8 mouse cellular contexts compared by ENCODE assay signal in the genomic region with DNA sequence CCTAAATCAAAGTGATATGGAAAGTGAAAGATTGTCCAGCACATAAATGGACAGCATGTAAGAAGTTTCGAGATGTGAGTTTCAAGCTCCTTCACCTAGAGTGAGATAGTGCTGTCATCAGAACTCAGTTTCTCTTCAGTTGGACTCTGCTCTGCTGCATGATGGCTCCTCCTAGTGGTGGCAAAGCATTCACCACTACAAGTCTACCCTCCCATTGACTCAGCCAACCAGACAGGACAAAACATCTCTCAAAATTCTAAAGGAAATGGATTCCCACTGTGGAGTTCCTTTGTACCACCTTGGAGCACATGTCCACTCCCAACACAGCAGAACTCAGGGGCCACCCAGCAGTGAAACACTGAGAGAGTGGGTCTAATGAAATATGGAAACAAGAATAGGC.
DNase-seq lines count a peak whose midpoint lies in the region; ATAC-seq lines count a peak whose summit lies in the region.

No protein-coding gene starts in this region.

- no peak overlapping the region for H3K4me2 ChIP-seq in midbrain, embryonic 16.5 days (ENCODE audit: low read length)

- peak; percentile 27 for DNase-seq in midbrain, embryonic 10.5 days (ENCODE audit: low spot score)
- peak; percentile 72 for DNase-seq in R1 (ENCODE audit: low read depth, low spot score)
- DNase-seq in cerebellum, postnatal 36 days, result peak; percentile 28 to 32
- peak; percentile 29 to 44 for DNase-seq in heart, postnatal 36 days
- peak; percentile 41 to 58 for DNase-seq in left cerebral cortex, postnatal 25 days (ENCODE audit: low spot score in 2 of 2)
- peak; percentile 35 for DNase-seq in right cerebral cortex, postnatal 14 days

- no peak; the same call in 1 of the 2 replicates for ATAC-seq in midbrain, embryonic 16.5 days
- ATAC-seq in megakaryocyte-erythroid progenitor cell, adult 5-6 weeks (replicated peaks; ENCODE audit: low FRiP score, low TSS enrichment, poor library complexity, severe bottlenecking), result no peak

- intact Hi-C loops in heart, postnatal 36 days (cut with DNase I), result loop anchor here (1.0 to 10.0 kb wide), 5 partner anchors 229 to 526 kb away; a partner anchor contains a TSS
- intact Hi-C loops in left cerebral cortex, postnatal 25 days (cut with DNase I), result loop anchor here (5.0 kb wide), 1 partner anchor 524 kb away; no protein-coding TSS in a partner anchor

- H3K27ac ChIP-seq in midbrain, embryonic 10.5 days (replicated peaks), result no peak overlapping the region
- no peak overlapping the region for H3K27ac ChIP-seq in midbrain, embryonic 16.5 days (ENCODE audit: low read length)

- no peaks in the 10 kb centered on the region for H3K9me3 ChIP-seq in midbrain, embryonic 10.5 days (replicated peaks)
- 0 out of 2 replicates have a peak, but pooled peaks cover 2% of the 10 kb centered on the region for H3K9me3 ChIP-seq in midbrain, embryonic 16.5 days (replicated peaks; ENCODE audit: control insufficient read depth, low read length, poor library complexity, severe bottlenecking)

- H3K36me3 ChIP-seq in midbrain, embryonic 10.5 days, result no peaks in the 10 kb centered on the region
- no peaks in the 10 kb centered on the region for H3K36me3 ChIP-seq in midbrain, embryonic 16.5 days (ENCODE audit: control insufficient read depth, insufficient read depth, low read length)

- WGBS in midbrain, embryonic 10.5 days, result 85% methylated on average over 1 of the region's 1 CpGs
- 87% methylated on average over 1 of the region's 1 CpGs for WGBS in midbrain, embryonic 16.5 days

- no peak overlapping the region for H3K9ac ChIP-seq in midbrain, embryonic 16.5 days (ENCODE audit: low read depth, low read length)

- H3K4me3 ChIP-seq in midbrain, embryonic 10.5 days, result no peak overlapping the region
- no peak overlapping the region for H3K4me3 ChIP-seq in midbrain, embryonic 16.5 days (ENCODE audit: low read depth, low read length)

- no peaks in the 10 kb centered on the region for H3K27me3 ChIP-seq in midbrain, embryonic 10.5 days (ENCODE audit: low read depth, poor library complexity, severe bottlenecking)
- H3K27me3 ChIP-seq in midbrain, embryonic 16.5 days (ENCODE audit: control insufficient read depth, insufficient read depth, low read depth, low read length), result no peaks in the 10 kb centered on the region

- no peaks in the 10 kb centered on the region for H3K4me1 ChIP-seq in midbrain, embryonic 10.5 days
- no peaks in the 10 kb centered on the region for H3K4me1 ChIP-seq in midbrain, embryonic 16.5 days (ENCODE audit: control insufficient read depth, insufficient read depth, low read length)
